Mouse (Mus musculus) heart, postnatal 0 days (tissue): Measurements from ENCODE around the gene Fbln5. TPM values are rescaled to one million over a fixed set of nuclear protein-coding genes. Genes with fewer than 3 reads are reported as not detected.

ENCODE experiments used
- ATAC-seq: fragments of 200-750 bp; cut with Nextera tagmentation; 2 replicates; pipeline ENCODE4 v1.8.0; 2017; ENCODE audit warnings: low read depth, moderate number of reproducible peaks, moderate library complexity; ENCODE audit not compliant: insufficient read depth
- DNase-seq: peaks from one replicate; pipeline ENCODE4 v3.0.0-alpha.2; 2016; ENCODE audit warnings: low spot score
- H3K27ac ChIP-seq: fragments of 300-500 bp; sonication (generic); 2 replicates; pipeline ENCODE4 v1.5.1; 2014; ENCODE audit warnings: low read depth, mild to moderate bottlenecking
- H3K27me3 ChIP-seq: fragments of 300-500 bp; sonication (generic); 2 replicates; pipeline ENCODE4 v1.6.1; 2014; ENCODE audit warnings: low read length, mixed read lengths; ENCODE audit not compliant: control insufficient read depth, insufficient read depth
- H3K36me3 ChIP-seq: fragments of 300-500 bp; sonication (generic); replicated peaks from 2 replicates; pipeline ENCODE4 v1.6.1; 2014; ENCODE audit warnings: low read length, mixed read lengths; ENCODE audit not compliant: control insufficient read depth, insufficient read depth
- H3K4me1 ChIP-seq: fragments of 300-500 bp; sonication (generic); 2 replicates; pipeline ENCODE4 v1.6.1; 2014; ENCODE audit warnings: antibody characterized with exemption; ENCODE audit not compliant: control insufficient read depth, insufficient read depth
- H3K4me2 ChIP-seq: fragments of 300-500 bp; sonication (generic); 2 replicates; pipeline ENCODE4 v1.6.1; 2014; ENCODE audit warnings: low read depth, mild to moderate bottlenecking, low read length, moderate library complexity
- H3K4me3 ChIP-seq: fragments of 300-500 bp; sonication (generic); 2 replicates; pipeline ENCODE4 v1.5.1; 2014; ENCODE audit warnings: low read depth, low read length
- H3K9ac ChIP-seq: fragments of 300-500 bp; sonication (generic); replicated peaks from 2 replicates; pipeline ENCODE4 v1.6.1; 2014; ENCODE audit warnings: low read depth, low read length, mixed read lengths
- H3K9me3 ChIP-seq: fragments of 300-500 bp; sonication (generic); replicated peaks from 2 replicates; pipeline ENCODE4 v1.6.1; 2016; ENCODE audit warnings: low read length; ENCODE audit not compliant: control insufficient read depth
- CTCF ChIP-seq: IDR thresholded peaks from 2 replicates; pipeline ENCODE4 v1.5.1; 2016; ENCODE audit warnings: antibody characterized with exemption, control low read depth, low read depth
- EP300 ChIP-seq: IDR thresholded peaks from 2 replicates; pipeline ENCODE4 v1.6.1; 2016; ENCODE audit warnings: antibody characterized with exemption, low read depth
- WGBS: fragments of 180-500 bp; shearing (Covaris S2); extraction: QIAGEN DNeasy Blood & Tissue Kit; methylation state at CpG from one replicate; pipeline ENCODE4 v1.1.7; 2014; 5-methylcytosine and 5-hydroxymethylcytosine counted together
- polyA plus RNA-seq: library from polyadenylated mRNA; unstranded; fragments of >200 nt; fragmentation: Nextera tagmentation; extraction: Ambion mirVana; gene quantifications from 2 replicates; pipeline ENCODE4 v1.2.1, GENCODE M21; 2015
- total RNA-seq: library from RNA; depleted of rRNA; stranded (reverse); fragments of >200 nt; gene quantifications from 2 replicates; pipeline ENCODE4 v1.2.3, GENCODE M21; 2014; ENCODE audit warnings: low replicate concordance

The Fbln5 gene
- total and polyA plus RNA-seq, 2 experiments from 2014 or later = 38.4 to 56.0 TPM

DNA sequence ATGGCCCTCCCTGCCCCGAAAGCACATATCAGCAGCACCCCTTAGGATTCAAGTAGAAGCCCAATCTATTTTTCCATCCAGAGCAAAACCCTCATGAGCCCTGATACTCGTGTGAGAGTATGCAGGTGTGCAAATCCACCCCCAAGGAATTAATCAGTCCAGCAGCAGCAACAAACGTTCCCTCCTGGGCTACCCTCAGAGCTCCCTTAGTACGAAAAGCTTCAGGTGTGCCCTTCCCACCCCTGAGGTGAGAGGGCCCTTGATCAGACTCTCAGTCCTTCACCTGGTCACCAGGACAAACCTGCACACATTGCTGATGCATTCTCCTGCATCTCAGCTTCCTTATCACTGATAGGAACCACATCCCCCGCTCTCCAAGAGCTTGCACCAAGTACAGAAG lies 37.9 kb downstream of the Fbln5 start:
- Histone ChIP-seq H3K27ac (no peak overlapping the region), H3K4me2 (no peak overlapping the region), H3K9ac (no peak overlapping the region), H3K4me1 (peaks cover 18% of the 10 kb centered on the region), H3K27me3 (no peaks in the 10 kb centered on the region), H3K9me3 (0 out of 2 replicates have a peak, but pooled peaks cover 2% of the 10 kb centered on the region), H3K36me3 (no peaks in the 10 kb centered on the region), H3K4me3 (no peak overlapping the region)
- WGBS = 67% methylated on average over 5 of the region's 5 CpGs
- TF ChIP-seq EP300 (no peak), CTCF (no peak)
- ATAC-seq (no peak), DNase-seq (no peak)

DNA sequence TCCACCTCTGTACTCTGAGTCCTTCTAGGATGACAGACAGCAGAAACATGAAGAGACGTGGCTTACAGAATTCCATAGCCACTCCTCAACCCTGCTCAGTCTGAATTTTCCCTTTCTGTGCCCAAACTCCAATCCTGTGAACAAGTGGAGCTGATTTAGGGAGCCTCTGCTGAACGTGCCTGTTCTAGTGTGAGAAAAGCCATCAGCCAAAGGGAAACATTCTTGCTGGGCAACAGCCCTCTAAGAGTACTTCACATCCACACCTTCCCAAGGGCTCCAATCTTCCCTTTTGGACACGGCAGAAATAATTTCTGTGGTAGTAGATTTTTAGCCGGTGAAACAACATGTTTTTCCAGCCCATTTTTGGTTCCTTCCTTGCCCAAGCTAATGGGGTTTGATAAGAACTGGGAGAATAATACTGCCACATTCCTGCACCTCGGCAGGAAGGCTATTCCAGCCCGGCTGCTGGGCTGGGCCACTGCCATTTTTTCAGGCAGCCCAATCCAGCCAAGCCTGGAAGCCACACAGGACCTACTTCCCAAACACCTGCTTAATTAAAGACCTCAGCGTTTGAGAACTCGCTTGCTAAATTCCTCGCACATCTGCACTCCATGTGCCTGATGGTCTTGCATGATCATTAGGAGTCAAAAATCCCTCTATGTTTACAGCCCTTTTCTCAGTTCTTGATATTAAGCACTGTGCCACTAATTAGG lies 41.1 kb downstream of the Fbln5 start:
- ATAC-seq = peak; percentile 63
- no peaks in the 10 kb centered on the region for H3K27me3 ChIP-seq
- no peaks in the 10 kb centered on the region for H3K9me3 ChIP-seq
- H3K36me3 ChIP-seq = no peaks in the 10 kb centered on the region
- DNase-seq = no peak
- WGBS = 27% methylated on average over 9 of the region's 9 CpGs
- TF ChIP-seq EP300 (no peak), CTCF (no peak)
- H3K9ac ChIP-seq = no peak overlapping the region
- peak overlapping the region; percentile 58 for H3K27ac ChIP-seq
- peaks cover 18% of the 10 kb centered on the region for H3K4me1 ChIP-seq
- no peak overlapping the region for H3K4me3 ChIP-seq
- H3K4me2 ChIP-seq = no peak overlapping the region

DNA sequence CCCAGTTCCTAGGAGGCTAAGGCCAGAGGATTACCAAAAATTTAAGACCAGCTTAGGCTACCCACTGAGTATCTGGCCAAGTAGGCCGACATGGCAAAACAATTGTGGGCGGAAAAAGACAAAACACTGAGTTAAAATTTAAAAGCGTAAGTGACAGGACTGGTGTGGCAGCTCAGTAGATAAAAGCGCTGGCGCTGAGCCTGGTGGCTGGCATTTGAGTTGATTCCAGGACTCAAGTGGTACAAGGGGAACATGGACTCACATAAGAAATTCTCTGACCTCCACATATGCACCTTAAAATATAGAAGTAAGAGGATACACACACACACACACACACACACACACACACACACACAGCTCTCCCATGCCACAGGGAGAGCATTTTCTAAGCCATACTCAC lies 42.5 kb downstream of the Fbln5 start:
- ATAC-seq = peak; percentile 64; the same call in 1 of the 2 replicates
- no peaks in the 10 kb centered on the region for H3K27me3 ChIP-seq
- no peak for TF ChIP-seq CTCF
- no peak for TF ChIP-seq EP300

DNA sequence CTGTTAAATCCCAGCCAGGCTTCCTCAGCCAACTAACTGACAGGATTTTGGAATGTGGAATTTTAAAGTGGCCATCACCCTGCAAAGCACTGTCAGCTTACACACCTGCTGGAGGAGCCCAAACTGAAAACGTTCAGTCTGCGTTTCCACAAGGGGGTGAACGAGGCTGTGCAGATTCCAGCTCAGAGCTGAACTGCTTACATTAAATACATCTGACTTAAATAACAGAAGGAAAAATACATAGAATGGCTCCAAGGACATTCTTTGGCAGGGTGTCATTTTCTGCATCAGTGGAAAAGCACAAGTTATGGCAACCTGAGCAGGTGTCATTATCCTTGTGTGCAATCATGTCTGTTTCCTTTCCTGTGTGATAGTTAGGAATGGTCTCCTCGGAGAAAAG lies 44.7 kb downstream of the Fbln5 start:
- DNase-seq (no peak), ATAC-seq (no peak)
- Histone ChIP-seq H3K4me1 (peaks cover 22% of the 10 kb centered on the region), H3K9me3 (no peaks in the 10 kb centered on the region), H3K36me3 (no peaks in the 10 kb centered on the region), H3K4me3 (no peak overlapping the region), H3K27ac (no peak overlapping the region), H3K4me2 (no peak overlapping the region), H3K9ac (no peak overlapping the region), H3K27me3 (no peaks in the 10 kb centered on the region)
- 50% methylated on average over 4 of the region's 4 CpGs for WGBS
- TF ChIP-seq EP300 (no peak), CTCF (no peak)

More for the DNA sequence above, 42.5 kb downstream of the Fbln5 start:
- DNase-seq = peak; percentile 11
- no peak overlapping the region for H3K4me2 ChIP-seq
- peaks cover 18% of the 10 kb centered on the region for H3K4me1 ChIP-seq
- H3K9me3 ChIP-seq = no peaks in the 10 kb centered on the region
- H3K9ac ChIP-seq = no peak overlapping the region
- H3K36me3 ChIP-seq = no peaks in the 10 kb centered on the region
- no peak overlapping the region for H3K4me3 ChIP-seq
- WGBS = 38% methylated on average over 5 of the region's 5 CpGs
- no peak overlapping the region for H3K27ac ChIP-seq

DNA sequence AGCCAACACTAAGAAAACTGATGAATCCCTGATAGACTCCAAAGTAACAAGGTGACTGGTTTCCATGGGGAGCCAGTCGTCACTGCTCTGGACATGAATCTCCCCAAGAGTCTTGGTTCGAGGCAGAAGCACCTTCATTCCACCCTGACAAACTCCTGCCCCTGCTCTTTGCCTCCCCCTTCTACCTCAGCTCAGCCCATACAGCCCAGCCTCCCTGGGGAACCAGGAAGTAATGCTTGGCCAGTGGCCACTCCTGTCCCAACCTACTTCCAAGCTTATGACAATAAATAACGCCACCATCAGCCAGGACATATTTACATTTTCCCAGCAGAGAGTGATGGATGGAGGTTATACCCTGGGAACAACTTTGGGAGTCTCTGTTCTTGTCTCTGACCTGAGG lies 45.9 kb downstream of the Fbln5 start:
- ATAC-seq (no peak), DNase-seq (no peak)
- Histone ChIP-seq H3K9ac (no peak overlapping the region), H3K4me3 (no peak overlapping the region), H3K27me3 (no peaks in the 10 kb centered on the region), H3K4me1 (peaks cover 20% of the 10 kb centered on the region), H3K9me3 (no peaks in the 10 kb centered on the region), H3K27ac (no peak overlapping the region), H3K4me2 (no peak overlapping the region), H3K36me3 (no peaks in the 10 kb centered on the region)
- 43% methylated on average over 3 of the region's 3 CpGs for WGBS
- no peak for TF ChIP-seq EP300
- no peak for TF ChIP-seq CTCF

DNA sequence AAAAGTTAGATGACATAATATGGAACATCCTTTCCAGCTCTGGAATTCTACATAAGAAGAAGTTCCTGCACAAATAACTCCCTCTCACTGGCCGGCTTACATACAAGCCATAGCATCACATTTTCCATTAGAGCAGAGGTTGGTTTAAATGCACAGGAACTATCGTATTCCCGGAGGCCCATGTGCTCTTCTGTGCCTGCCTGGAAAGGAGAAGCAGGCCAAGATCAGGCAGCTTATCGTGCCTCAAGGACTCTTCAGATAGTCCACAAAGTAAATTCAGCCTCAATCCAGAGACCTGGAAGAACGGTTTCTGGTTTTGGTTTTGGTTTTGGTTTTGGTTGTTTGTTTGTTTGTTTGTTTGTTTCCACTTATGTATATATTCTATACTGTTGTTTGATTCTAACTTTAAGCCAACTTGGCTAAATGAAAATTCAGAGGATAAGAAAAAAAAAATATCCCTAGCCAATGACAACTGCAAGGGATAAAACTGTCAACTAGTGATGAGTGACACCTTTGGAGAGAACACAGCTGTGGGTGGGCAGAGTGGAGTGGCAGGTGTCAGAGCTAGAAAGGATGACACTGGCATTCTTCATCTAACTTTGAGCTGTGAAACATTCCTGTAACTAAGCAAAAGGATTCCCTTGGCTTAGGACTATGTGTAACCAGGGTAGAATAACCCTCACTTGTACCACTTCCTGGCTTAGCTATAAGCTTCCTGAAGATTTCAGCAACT lies 48.4 kb downstream of the Fbln5 start:
- ATAC-seq (no peak), DNase-seq (peak; percentile 23)
- WGBS = 28% methylated on average over 5 of the region's 5 CpGs
- TF ChIP-seq EP300 (no peak), CTCF (no peak)
- Histone ChIP-seq H3K36me3 (no peaks in the 10 kb centered on the region), H3K9me3 (no peaks in the 10 kb centered on the region), H3K9ac (no peak overlapping the region), H3K27ac (no peak overlapping the region), H3K4me2 (no peak overlapping the region), H3K27me3 (no peaks in the 10 kb centered on the region), H3K4me3 (no peak overlapping the region), H3K4me1 (peaks cover 15% of the 10 kb centered on the region; the same call in 1 of the 2 replicates)
